Mouse (Mus musculus): ENCODE results near the gene Pdpk1.

- TF ChIP-seq CTCF (IDR thresholded peaks at IDR 0.05; ENCODE audit: low read depth) (no peak), EP300 (IDR thresholded peaks at IDR 0.05; ENCODE audit: low read depth) (no peak)
These were observed 101.7 kb downstream of the Pdpk1 start for GRCm38 (mm10) chr17:24049008-24049407.
